In genomic region chr14:102676582-102676981, GRCm38 (mm10) we compare ENCODE assay signal across 22 mouse cellular contexts.
DNase-seq lines count a peak whose midpoint lies in the region; ATAC-seq and TF ChIP-seq lines count a peak whose summit lies in the region.
"Had no signal": no experiment of that assay in that cellular context is flagged by ENCODE, and none has a peak within 500 bp of the region (broad histone marks: within the 10 kb centered on the region; RNA-seq: fewer than 3 reads in every experiment).

No protein-coding gene starts in this region.

- H3K9me3 ChIP-seq in embryonic facial prominence, embryonic 14.5 days (ENCODE audit: control insufficient read depth, low read length), result no peaks in the 10 kb centered on the region
- H3K9me3 ChIP-seq in embryonic facial prominence, embryonic 10.5 days, result no peaks in the 10 kb centered on the region
- H3K9me3 ChIP-seq in forebrain, embryonic 13.5 days (replicated peaks), result no peaks in the 10 kb centered on the region
- no peaks in the 10 kb centered on the region for H3K9me3 ChIP-seq in kidney, embryonic 16.5 days (ENCODE audit: low read length)
- H3K9me3 ChIP-seq: embryonic facial prominence, embryonic 13.5 days; heart, embryonic 15.5 days; hindbrain, embryonic 13.5 days had no signal

- TF ChIP-seq CTCF in lung, adult 2 months (IDR thresholded peaks at IDR 0.05; ENCODE audit: insufficient read depth, low read length), result no peak

- H3K4me1 ChIP-seq in embryonic facial prominence, embryonic 14.5 days (ENCODE audit: control insufficient read depth, insufficient read depth, low read length), result no peaks in the 10 kb centered on the region
- 0 out of 2 replicates have a peak, but pooled peaks cover 4% of the 10 kb centered on the region for H3K4me1 ChIP-seq in embryonic facial prominence, embryonic 10.5 days
- H3K4me1 ChIP-seq in forebrain, embryonic 13.5 days, result peaks cover 12% of the 10 kb centered on the region; the same call in 1 of the 2 replicates
- no peaks in the 10 kb centered on the region for H3K4me1 ChIP-seq in lung, adult 2 months (ENCODE audit: control insufficient read depth, insufficient read depth, low read length)
- no peaks in the 10 kb centered on the region for H3K4me1 ChIP-seq in kidney, embryonic 16.5 days (ENCODE audit: insufficient read depth, low read length)
- H3K4me1 ChIP-seq: embryonic facial prominence, embryonic 13.5 days; heart, embryonic 15.5 days had no signal

- intact Hi-C loops in gastrocnemius, postnatal 14 days (cut with DNase I; ENCODE audit: low total_unique reads), result no loop called here

- ATAC-seq in embryonic facial prominence, embryonic 14.5 days (ENCODE audit: low read depth), result no peak
- peak; percentile 76 for ATAC-seq in forebrain, embryonic 13.5 days
- ATAC-seq in kidney, embryonic 16.5 days (ENCODE audit: low FRiP score, low TSS enrichment), result no peak
- ATAC-seq: CD4-positive, CD25-positive, alpha-beta regulatory T cell, adult 4 months; intestine, embryonic 16.5 days had no signal

- no peak for TF ChIP-seq POLR2A in lung, adult 2 months (IDR thresholded peaks at IDR 0.05; ENCODE audit: borderline replicate concordance, extremely low read depth, low read depth, low read length)

- peak; percentile 17 for DNase-seq in embryonic facial prominence, embryonic 14.5 days (ENCODE audit: low spot score)
- DNase-seq in embryonic facial prominence, embryonic 10.5 days (ENCODE audit: low spot score), result no peak
- peak; percentile 5 for DNase-seq in gastrocnemius, postnatal 14 days
- no peak for DNase-seq in gastrocnemius, postnatal 25 days
- DNase-seq in retina, embryonic 14.5 days (ENCODE audit: low spot score), result peak; percentile 21
- DNase-seq in lung, adult 2 months, result no peak
- DNase-seq: adrenal gland, postnatal 10 days; B cell, adult 2 months; cerebellum, adult 11-12 months; cerebellum, adult 9-10 months; cerebellum, postnatal 25 days; heart, adult 2 months; heart, postnatal 14 days had no signal

- no peak overlapping the region for H3K4me3 ChIP-seq in embryonic facial prominence, embryonic 14.5 days (ENCODE audit: low read depth, low read length)
- no peak overlapping the region for H3K4me3 ChIP-seq in embryonic facial prominence, embryonic 10.5 days
- no peak overlapping the region for H3K4me3 ChIP-seq in forebrain, embryonic 13.5 days
- H3K4me3 ChIP-seq in lung, adult 2 months (replicated peaks; ENCODE audit: extremely low read depth, low read depth, low read length), result no peak overlapping the region
- H3K4me3 ChIP-seq in kidney, embryonic 16.5 days (ENCODE audit: low read length), result no peak overlapping the region
- H3K4me3 ChIP-seq: embryonic facial prominence, embryonic 13.5 days; heart, adult 2 months; heart, embryonic 15.5 days; hindbrain, embryonic 13.5 days had no signal

- WGBS in embryonic facial prominence, embryonic 14.5 days, result 48% methylated on average over 5 of the region's 5 CpGs
- WGBS in embryonic facial prominence, embryonic 10.5 days, result 56% methylated on average over 5 of the region's 5 CpGs
- WGBS in forebrain, embryonic 13.5 days, result 4% methylated on average over 5 of the region's 5 CpGs
- WGBS in lung, adult 2 months, result 71% methylated on average over 5 of the region's 5 CpGs
- 68% methylated on average over 5 of the region's 5 CpGs for WGBS in kidney, embryonic 16.5 days

- no peak overlapping the region for H3K27ac ChIP-seq in embryonic facial prominence, embryonic 14.5 days (replicated peaks; ENCODE audit: low read depth, low read length)
- H3K27ac ChIP-seq in embryonic facial prominence, embryonic 10.5 days (replicated peaks), result no peak overlapping the region
- no peak overlapping the region for H3K27ac ChIP-seq in forebrain, embryonic 13.5 days
- no peak overlapping the region for H3K27ac ChIP-seq in kidney, embryonic 16.5 days (ENCODE audit: low read length)
- H3K27ac ChIP-seq: embryonic facial prominence, embryonic 13.5 days; heart, adult 2 months; heart, embryonic 15.5 days; hindbrain, embryonic 13.5 days had no signal

- no peak overlapping the region for H3K4me2 ChIP-seq in embryonic facial prominence, embryonic 14.5 days (ENCODE audit: low read depth, low read length)
- H3K4me2 ChIP-seq in forebrain, embryonic 13.5 days, result peak overlapping the region; percentile 4; the same call in 1 of the 2 replicates
- no peak overlapping the region for H3K4me2 ChIP-seq in kidney, embryonic 16.5 days (replicated peaks; ENCODE audit: low read depth, low read length)
- H3K4me2 ChIP-seq: embryonic facial prominence, embryonic 13.5 days; heart, embryonic 11.5 days; heart, embryonic 15.5 days; hindbrain, embryonic 13.5 days had no signal

- no peak overlapping the region for H3K9ac ChIP-seq in embryonic facial prominence, embryonic 14.5 days (ENCODE audit: low read depth, low read length)
- no peak overlapping the region for H3K9ac ChIP-seq in forebrain, embryonic 13.5 days
- H3K9ac ChIP-seq in kidney, embryonic 16.5 days (replicated peaks; ENCODE audit: low read length), result no peak overlapping the region
- H3K9ac ChIP-seq: embryonic facial prominence, embryonic 13.5 days; heart, embryonic 15.5 days; hindbrain, embryonic 13.5 days had no signal

- H3K27me3 ChIP-seq in embryonic facial prominence, embryonic 14.5 days (replicated peaks; ENCODE audit: control insufficient read depth, insufficient read depth, low read length), result no peaks in the 10 kb centered on the region
- H3K27me3 ChIP-seq in embryonic facial prominence, embryonic 10.5 days (replicated peaks; ENCODE audit: low read depth, poor library complexity, severe bottlenecking), result no peaks in the 10 kb centered on the region
- peaks cover 2% of the 10 kb centered on the region; the same call in 1 of the 2 replicates for H3K27me3 ChIP-seq in forebrain, embryonic 13.5 days
- no peaks in the 10 kb centered on the region for H3K27me3 ChIP-seq in kidney, embryonic 16.5 days (ENCODE audit: insufficient read depth, low read length)
- H3K27me3 ChIP-seq: embryonic facial prominence, embryonic 13.5 days; heart, embryonic 15.5 days; hindbrain, embryonic 13.5 days had no signal

- H3K36me3 ChIP-seq in embryonic facial prominence, embryonic 14.5 days (ENCODE audit: control insufficient read depth, insufficient read depth, low read length), result no peaks in the 10 kb centered on the region
- no peaks in the 10 kb centered on the region for H3K36me3 ChIP-seq in embryonic facial prominence, embryonic 10.5 days (replicated peaks)
- no peaks in the 10 kb centered on the region for H3K36me3 ChIP-seq in forebrain, embryonic 13.5 days (ENCODE audit: poor library complexity, severe bottlenecking)
- no peaks in the 10 kb centered on the region for H3K36me3 ChIP-seq in kidney, embryonic 16.5 days (ENCODE audit: insufficient read depth, low read length)
- H3K36me3 ChIP-seq: embryonic facial prominence, embryonic 13.5 days; G1E; heart, embryonic 15.5 days; hindbrain, embryonic 13.5 days had no signal

Comparison
In these comparisons a context has a peak if more than half of its experiments do, and no peak if none do; other contexts are left out.
1. DNase-seq: peak in embryonic facial prominence, embryonic 14.5 days (single experiment), gastrocnemius, postnatal 14 days (single experiment) and retina, embryonic 14.5 days (single experiment); none in embryonic facial prominence, embryonic 10.5 days (single experiment), gastrocnemius, postnatal 25 days (single experiment) and lung, adult 2 months (single experiment).